Mouse (Mus musculus): ENCODE measurements around the gene Taf6l.

- TF ChIP-seq CHD2 (IDR thresholded peaks at IDR 0.05; ENCODE audit: low read depth, low read length) (no peak), ZC3H11A (IDR thresholded peaks at IDR 0.05; ENCODE audit: borderline replicate concordance, low read depth, low read length) (no peak), MAFK (IDR thresholded peaks at IDR 0.05; ENCODE audit: insufficient read depth, low read depth, low read length) (no peak)
These were observed 25.5 kb downstream of the Taf6l start for GRCm38 (mm10) chr19:8760757-8761156.

All from ES-E14 (cell line).